Mouse (Mus musculus) telencephalon, adult 2 months (tissue): ENCODE measurements at regions not wholly inside any gene's neighbourhood (a gene's known extent, or its start where the extent isn't known, plus 50 kb on each side); places are given as distances from the start of the nearest gene placed in this dataset.

ENCODE experiments used
- DNase-seq: peaks from one replicate; pipeline ENCODE4 v3.0.0-alpha.2; 2011; ENCODE audit warnings: low read depth, low spot score

- no peak for DNase-seq
Observed at GRCm38 (mm10) chr3:42915146-42915545, 1172.7 kb downstream of the D3Ertd751e start.

DNA sequence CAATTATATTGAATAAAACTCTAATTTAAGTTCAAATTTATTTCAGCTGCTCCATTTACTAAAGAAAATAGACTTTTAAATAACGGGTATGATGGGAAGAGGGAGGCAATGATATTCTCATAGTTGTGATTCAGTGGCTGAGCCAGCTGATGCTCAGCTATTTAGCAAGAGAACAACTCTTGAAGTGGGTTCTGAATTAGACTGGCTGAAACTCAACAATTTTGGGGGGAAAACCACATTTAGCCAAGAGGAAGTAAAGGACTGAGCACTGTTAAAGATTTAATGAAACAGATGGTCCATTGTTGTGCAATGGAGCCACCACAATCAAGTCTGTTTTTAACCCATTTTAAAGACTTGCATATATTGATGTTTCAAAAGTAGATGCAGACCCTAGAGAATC is 1193.0 kb downstream of the D3Ertd751e start:
- no peak for DNase-seq

GRCm38 (mm10) chr3:42977066-42977465 is 1234.7 kb downstream of the D3Ertd751e start:
- no peak for DNase-seq
